Mouse (Mus musculus) MN1 (cell line): ENCODE results near the gene Tmem132c.
"Not testable (repeated sequence)": the region's sequence is repeated elsewhere in the genome, so short reads cannot be mapped to it uniquely, and the experiment has no call there.

Source experiments
- DNase-seq: peaks from one replicate; pipeline ENCODE4 v3.0.0-alpha.2; 2016; ENCODE audit warnings: low spot score

Gene Tmem132c

DNA sequence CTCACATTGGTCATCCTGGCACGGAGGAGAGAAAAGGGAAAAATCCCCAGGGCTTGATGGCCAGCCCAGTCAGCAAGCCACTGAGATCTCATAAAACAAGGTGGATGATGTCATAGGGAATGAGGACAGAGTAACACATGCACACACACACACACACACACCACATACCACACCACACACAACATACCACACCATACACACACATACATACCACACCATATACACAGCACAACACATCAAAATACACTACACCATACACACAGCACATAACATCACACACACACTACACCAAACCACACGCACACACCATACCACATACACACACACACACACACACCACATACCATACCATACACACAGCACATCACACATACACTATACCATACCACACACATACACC is 104.8 kb downstream of the Tmem132c start:
- no peak for DNase-seq

DNA sequence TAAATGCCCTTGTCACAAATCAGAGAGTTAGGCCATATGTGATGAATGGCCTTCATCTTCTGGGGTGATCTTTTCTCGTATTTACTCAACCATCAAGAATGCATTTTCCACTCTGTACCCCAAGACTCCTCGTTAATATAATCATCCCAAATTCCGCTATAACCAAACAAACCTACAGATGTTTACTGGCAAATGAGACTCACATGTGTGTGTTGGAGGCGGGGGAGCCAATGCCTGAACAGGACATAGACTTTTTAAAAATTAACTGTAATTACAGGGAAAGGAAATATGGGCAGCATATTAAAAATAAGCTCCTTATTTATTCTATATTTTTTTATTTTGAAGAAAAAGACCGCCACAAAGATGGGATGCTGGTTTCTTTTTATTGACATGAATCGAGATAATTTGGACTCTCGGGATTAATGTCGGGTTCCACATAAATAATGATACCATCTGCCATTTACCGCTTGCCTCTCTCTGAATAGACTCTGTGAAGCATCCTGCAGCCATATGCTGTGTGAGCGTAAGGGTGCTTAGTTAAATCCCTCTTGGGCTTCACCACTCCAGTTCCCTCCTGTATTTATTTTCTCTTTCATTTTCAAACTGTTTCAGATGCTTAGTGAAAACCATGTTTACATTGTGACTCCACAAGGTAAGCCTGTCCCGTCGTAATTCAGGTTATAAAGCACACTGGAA is 105.6 kb downstream of the Tmem132c start:
- DNase-seq: no peak

DNA sequence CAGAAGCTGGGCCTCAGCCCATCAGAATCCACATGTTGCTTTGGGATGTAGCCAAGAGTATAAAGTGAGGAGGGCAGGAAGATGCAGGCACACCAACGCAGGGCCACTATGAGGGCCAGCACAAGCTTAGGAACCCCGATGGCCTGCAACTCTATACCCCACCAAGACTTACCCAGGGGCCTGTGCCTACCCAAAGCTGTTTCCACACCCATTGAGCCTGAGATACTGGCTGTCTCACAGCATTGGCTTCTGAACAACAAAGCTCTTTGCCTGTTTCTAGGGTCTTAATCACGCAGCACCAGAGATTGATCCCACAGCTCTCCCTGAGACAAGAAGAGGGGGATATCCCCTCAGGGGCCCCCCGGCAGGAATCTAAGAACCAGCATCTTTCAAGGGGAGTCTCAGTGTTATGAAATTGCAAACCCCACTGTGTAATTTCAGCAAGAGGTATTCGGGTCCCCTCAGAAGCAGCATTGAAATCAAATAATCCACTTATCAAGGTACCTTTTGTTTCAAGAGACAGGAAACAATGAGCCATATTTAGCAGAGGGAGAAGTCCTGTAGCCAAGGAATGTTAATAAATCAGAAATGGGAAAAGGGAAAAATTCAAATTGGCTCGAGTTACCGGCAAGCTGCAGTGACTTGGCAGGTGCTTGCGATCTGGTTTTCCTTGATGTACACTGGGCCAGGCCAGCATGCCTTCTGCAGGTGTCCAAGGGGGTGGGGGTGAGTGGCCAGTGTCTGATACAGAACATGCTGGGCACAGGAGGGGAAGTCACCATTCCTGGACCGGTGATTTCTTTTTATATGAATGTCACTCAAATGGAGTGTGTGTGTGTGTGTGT is 107.8 kb downstream of the Tmem132c start:
- no peak for DNase-seq

DNA sequence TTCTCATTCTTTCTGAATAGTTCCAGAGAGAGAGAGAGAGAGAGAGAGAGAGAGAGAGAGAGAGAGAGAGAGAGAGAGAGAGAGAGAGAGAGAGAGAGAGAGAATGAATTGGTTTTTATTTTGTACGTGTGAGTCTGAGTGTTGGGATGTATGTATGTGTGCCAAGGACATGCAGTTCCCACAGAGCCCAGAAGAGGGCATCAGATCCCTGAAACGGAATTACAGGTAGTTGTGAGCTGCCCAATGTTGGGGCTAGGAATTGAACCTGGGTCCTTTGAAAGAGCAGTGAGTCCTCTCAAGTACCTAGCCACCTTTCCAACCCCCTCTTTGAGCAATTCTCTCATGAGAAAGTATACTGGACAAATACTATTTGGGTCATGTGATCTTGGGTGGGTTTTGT is 111.4 kb downstream of the Tmem132c start:
- DNase-seq: no peak

DNA sequence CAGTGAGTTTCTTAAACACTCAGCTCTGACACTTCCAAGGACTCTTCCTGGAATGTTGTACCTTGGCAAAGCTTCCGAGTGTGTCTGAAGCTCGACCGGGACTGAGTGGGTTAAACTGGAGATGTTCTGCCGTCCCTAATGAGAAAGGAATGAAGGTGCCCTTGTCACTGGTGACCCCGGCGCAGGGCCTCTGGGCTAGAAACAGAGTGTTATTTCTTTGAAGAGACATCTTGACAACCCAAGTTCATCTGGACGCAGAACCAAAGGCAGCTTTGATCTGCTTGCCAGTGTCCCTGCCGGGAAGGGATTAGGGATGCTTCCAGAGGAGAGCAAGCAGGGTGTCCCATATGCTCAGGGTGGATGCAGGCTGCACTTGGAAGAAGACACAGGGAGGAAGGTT is 114.2 kb downstream of the Tmem132c start:
- DNase-seq: no peak

DNA sequence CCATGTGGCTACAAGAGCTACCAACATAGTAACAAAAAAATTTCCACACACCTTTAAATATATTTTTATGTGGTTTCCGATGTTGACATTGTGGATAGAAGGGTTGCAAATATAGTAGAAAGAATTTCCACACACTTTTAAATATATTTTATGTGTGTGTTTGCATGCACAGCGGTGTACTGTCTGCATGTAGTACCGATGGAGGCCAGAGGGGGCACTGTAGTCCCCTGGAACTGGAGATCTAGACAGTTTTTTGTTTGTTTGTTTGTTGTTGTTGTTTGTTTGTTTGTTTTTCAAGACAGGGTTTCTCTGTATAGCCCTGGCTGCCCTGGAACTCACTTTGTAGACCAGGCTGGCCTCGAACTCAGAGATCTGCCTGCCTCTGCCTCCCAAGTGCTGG is 116.3 kb downstream of the Tmem132c start:
- not testable (repeated sequence) for DNase-seq

DNA sequence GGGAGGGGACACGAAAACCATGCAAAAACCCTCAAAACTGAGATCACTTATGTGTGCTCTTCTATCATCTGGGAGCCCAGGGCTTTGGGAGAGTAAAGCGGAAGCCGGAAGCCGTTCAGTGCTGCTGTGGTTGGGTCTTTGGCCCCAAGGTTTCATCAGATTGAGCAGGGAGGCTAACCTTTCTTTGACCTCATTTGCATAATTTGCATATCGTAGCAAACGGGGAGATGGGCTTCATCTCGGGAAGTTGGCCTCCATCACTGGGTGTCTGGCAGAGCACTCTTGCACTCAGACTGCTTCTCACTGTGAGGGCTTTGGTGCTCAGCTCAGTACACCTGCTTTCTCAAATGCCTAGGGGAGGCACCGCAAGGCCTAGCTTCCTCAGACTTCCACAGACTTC is 119.5 kb downstream of the Tmem132c start:
- no peak for DNase-seq

DNA sequence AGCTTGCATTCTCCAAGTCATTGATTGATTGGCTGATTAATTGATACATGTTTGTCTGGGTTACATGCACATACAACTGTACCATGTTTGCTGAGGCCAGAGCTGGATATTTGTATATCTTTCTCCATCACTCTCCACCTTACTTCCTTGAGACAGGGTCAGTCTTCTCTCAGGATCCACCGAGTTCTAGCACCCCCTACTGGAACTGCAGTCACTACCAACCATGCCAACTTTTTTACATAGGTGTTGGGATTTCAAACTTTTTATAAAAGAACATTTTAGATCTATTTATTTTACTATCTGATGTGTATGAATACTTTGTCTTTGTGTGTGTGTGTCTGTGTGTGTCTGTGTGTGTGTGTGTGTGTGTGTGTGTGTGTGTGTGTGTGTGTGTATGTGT is 123.5 kb downstream of the Tmem132c start:
- DNase-seq: no peak

DNA sequence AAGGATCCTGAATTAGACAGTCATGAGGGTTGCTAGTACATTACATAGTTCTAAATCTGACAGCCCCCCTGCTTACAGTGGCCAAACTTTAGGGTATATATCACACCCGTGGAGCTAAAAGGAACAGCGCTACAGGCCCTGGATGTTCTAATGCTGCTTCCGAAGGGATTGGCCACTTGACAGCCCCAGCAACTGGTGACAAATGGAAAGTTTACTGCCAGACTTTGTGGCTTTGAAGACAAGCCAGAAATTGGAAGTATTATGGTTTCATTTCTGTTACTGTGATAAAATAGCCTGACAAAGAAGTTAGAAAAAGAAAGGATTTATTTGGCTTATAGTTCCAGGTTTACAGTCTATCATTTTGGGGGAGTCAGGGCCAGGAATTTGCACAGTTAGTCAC is 126.6 kb downstream of the Tmem132c start:
- DNase-seq: no peak

DNA sequence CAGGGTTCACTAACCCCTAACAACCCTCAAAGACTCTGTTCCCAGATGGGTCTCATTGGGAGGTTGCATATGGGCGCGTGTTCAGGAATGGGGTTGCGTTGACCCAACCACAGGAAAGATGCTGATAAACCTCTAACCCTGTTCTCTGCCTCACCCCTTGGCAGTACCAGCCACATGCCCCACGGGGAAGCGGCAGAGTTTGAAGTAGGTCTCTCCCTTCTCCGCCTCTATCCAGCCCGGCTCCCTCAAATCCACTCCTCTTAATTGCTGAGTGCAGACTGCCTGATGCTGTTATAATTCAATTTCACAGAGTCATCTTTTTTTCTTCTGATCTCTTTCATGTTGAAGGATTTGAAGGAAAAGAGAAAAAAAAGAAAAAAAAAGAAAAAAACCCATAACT is 128.2 kb downstream of the Tmem132c start:
- DNase-seq: no peak

DNA sequence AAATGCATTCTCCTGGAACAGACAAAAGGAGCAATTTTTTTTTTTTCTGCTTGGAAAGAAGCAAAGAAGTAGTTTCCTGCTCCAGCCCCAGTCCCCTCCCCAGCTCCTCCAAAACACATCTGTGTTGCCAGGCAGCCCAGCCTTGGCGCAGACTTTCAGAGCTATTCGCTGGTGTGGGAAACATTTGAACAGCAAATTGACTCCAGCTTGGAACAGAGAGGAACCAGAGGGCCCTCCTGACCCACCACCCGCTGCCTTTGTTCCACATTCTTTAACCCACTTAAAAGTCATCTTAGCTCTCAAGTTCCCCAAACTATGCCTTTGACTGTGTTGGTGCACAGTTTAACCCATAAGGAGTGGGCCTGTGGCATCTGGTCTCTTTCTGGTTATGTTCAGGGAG is 128.9 kb downstream of the Tmem132c start:
- DNase-seq: no peak

DNA sequence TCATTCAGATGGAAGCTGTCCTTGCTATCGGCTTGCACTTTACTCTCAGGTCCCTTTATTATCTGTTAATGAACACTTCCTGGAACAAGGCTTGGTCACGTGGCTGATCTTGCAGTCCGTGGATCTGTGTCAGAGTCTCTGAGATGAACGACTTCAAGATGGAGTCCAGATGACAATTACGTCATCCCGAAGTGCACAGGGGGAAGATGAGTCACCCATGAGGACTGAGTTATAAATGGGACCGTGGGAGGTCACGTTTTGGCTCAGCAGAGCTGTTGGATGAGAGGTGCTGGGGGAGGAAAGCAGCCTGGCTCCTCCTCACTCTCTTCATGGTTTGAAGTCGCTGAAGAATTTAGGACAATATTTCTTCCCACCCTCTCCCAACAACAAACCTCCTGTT is 132.6 kb downstream of the Tmem132c start:
- DNase-seq: no peak

DNA sequence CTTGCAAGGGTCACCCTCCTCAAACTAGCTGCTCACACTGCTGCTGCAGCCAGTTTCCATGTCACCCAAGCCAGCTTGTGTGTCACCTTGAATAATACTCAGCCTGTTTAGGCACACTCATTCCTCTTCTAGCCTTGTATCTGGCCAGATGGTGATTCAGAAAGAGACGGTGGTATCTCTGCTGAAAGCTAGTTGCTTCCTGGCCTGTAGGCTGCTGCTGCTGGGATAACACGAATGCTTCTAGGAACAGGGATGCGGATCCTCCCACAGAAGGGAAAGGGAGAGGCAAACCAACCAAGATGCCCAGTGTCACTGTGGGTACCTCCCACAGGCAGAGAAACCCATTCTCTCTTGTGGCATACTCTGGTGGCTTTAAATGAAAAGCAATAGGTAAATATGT is 134.0 kb downstream of the Tmem132c start:
- no peak for DNase-seq

DNA sequence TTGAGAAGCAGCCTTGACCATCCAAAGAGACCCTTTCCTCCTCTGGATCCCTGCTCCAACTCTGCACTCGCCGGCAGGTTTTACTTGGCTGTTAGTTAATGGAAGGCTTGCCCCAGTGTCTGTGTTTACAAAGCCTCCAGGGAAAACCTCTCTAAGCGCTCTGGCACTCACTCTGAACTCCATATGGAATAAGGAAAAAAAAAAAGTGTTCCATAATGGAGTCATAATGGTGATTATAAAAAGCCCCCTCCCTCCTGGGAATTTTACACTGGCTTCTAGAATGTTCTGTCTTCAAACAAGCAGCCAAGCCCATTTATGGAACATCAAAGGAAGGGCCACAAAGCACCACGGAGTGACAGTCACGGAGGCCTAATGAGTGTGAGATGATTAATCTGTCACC is 136.9 kb downstream of the Tmem132c start:
- DNase-seq: no peak

DNA sequence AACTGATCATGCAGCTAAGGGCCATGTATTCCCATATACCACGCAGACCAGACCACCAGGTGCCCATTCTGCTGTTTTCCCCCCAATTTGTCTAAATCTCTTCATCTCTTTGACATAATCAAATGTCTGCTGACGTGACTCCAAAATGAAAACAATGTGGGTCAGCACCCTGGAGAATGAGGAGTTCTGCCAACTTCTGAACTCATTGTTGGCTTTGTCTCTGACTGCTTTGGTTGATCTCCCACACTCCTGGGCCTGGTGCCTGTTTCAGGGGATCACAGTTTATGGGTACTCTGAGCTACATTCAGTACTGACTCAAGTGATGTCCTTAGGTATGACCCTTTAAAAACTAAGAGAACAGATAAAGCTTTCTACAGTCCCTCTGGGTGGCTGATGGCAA is 137.7 kb downstream of the Tmem132c start:
- no peak for DNase-seq

DNA sequence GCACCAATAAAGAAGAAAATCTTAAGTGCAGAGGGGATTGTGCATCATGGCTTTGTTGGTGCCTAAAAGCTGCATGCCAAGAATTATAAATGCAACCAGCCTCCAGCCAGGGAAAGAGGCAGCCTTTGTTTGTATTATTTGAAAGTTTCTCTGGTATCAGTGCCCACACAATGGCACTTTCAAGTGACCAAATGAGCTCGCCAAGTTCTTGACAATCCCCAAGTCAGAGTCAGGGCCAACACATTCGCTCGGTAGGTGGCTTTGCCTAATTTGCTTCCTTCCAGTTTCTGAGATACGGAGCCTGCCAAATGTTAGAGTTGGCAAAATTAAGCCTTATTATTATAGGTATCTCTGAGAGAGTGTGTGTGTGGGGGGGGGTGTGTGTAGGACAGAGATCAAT is 139.6 kb downstream of the Tmem132c start:
- no peak for DNase-seq

DNA sequence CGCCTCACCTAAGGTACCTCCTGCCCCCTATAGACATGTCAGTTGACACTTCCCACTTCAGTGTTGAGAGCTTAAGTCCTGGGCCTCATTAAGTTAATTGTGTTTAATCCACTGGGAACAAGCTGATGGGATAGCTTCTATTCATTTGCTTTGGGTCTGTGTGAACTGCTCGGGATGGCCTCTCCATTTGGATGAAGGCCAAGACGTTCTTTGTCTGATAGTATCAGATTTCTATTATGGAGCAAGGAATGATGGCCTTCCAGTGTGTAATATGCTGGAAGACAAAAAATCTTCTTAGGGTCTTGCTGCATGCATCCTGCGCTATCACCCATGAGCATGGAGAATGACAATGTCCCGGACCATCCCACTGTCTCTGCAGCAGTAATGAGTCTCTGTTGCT is 141.0 kb downstream of the Tmem132c start:
- no peak for DNase-seq

DNA sequence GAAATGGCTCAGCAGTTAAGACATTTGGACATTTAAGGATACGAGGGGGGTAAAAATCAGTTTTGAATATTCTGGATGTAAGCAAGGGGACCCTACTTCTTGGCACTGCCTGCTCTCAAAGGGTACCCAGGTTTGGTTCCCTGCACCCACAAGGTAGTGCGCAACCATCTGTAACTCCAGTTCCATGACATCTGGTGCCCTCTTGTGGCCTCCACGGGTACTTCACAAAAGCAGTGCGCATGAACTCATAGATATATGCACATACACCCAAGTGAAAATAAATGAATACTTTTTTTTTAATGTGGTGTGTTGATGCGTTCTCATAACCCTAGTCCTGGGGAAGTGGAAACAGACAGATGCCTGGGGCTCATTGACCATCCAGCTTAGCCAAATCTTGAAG is 149.6 kb downstream of the Tmem132c start:
- no peak for DNase-seq

DNA sequence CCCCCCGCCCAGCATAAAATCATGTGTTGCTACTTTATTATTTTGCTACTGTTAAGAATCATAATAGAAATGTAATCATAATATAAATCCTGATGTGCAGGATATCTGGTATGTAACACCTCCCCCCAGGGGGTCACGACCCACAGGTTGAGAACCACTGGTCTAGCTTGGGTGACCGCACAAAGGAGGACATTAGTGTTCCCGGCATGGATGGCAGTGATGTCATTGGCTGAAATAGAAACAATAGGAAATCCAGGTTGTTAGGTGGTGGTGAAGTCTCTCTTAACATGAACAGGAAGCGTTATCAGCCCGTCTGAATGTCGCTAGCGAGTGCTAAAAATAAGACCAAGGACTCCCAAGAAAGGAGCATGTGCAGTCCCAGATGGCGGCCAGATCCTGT is 155.3 kb downstream of the Tmem132c start:
- DNase-seq: no peak

DNA sequence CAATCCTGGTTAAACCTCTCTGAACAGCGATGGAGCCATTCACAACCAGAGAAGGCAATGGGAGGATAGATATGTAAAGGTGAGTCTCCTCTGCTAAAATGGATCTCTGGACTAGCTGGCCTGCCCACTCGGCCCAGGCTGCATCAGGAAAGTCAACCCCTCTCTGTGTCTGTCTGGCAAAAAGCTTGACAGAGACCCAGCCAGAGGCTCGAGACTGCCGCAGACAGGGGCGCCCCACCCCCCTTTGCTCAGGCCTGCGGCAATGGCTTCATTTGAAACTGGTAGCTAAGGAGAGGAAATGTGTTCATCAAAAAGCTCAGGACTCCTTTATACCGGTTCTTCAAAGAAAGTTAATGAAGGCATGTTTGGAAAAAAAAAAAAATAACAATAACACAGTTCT is 156.4 kb downstream of the Tmem132c start:
- DNase-seq: no peak

DNA sequence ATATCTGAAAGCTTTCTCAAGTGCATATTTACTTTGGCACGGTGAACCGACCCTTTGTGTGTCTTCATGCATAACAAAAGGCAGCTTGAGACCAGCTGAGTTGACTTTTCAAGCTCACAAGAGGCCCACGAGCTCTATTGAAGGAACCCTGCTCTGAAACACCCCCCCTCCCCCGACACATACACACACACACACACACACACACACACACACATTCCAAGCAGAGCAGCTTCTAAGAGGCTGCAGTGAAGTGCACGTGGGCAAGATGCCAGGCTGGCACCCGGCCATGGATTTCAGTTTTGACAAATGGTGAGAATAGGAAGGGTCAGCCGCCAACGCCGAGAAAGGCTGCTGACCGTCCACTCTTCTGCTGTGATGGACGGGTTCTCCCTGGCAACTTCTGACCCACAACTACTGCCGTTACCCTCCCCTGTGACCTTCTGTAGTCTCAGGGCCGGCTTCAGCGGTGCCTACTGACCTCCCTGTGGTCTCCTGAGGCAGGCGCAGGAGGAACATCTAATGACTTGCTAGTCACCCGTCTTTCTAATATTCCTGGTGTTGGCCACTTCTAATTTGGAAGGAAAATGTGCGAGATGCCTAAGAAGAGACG is 163.9 kb downstream of the Tmem132c start:
- no peak for DNase-seq

DNA sequence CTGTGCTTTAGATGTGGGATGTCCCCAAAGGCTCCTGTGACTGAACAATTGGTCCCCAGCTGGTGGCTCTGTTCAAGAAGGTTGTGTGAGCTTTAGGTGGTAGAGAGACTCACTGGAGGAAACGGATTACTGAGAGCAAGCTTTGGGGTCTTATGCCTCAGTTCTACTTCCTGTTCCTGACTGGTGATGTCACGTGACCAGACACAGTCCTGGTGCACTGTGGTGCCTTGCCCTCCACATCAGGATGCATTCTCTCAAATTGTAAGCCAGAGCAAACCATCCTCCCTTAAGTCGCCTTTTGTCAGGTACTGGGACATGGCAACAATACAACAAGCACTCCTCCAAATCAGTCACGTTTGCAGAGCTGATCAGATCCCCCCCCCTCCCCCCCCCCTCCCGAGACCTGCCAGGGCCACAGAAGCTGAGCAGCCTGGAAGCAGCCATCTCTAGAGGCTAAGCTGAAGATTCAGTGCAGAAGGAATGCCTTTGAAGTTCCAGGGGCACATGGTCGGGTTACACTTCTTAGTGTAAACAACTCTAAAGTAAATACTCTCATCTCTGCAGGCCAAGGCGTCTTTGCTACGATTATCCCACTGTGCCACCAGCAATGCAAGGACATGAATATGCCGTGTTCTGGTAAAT is 164.5 kb downstream of the Tmem132c start:
- DNase-seq: no peak

DNA sequence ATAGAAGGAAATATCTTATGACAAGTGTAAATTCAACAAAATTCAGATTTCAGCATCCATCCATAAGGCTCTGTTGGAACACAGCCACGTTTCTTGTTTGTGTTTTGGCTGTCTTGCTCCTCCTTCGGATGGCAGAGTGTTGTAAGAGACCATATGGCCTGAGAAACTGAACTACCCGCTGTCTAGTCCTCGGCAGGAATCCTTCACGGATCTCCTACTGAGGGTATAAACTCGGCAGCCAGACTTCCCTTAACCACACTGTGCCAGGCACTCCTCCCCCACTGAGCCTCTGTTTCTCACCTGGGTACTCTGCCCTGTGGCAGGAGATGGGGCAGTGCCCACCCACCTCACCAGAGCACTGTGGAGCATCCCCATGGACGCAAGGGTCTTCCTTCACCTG is 174.9 kb downstream of the Tmem132c start:
- DNase-seq: no peak
